Mouse (Mus musculus) erythroblast, embryonic 14.5 days (primary cell): ENCODE measurements around the gene Hint3.

Experiments used
- GATA1 ChIP-seq: IDR thresholded peaks from 2 replicates; pipeline ENCODE4 v1.6.1; 2012; ENCODE audit warnings: low read length, inconsistent platforms, mixed read lengths
- TAL1 ChIP-seq: IDR thresholded peaks from 3 replicates; pipeline ENCODE4 v1.6.1; 2012; ENCODE audit warnings: low read length, inconsistent platforms, mixed read lengths

DNA sequence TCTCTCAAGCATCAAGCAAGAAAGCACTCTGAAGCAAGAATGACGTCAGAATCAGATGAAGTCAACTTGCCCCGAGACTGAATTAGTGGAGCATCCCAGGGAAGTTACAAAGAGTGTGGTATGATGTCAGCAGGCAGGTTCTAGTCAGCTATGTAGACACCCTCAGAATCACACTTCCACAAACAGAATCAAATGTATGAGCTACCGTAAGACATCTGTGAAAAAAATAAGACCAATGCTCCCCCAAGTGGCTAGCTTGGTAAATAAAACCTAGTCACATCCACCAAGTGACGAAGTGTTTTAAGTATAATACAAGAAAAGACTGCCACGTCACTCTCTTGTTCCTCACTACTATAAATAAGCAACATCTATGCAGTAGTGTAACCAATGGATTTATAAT, 42.4 kb downstream of the Hint3 start:
- no peak for TF ChIP-seq GATA1
- TF ChIP-seq TAL1, result no peak
